Mouse (Mus musculus): ENCODE results near the gene Cdh3. TPM values are rescaled to one million over a fixed set of nuclear protein-coding genes. Genes with fewer than 3 reads are reported as not detected.
"Not testable (repeated sequence)": the region's sequence is repeated elsewhere in the genome, so short reads cannot be mapped to it uniquely, and the experiment has no call there.

Cdh3 gene
- total and polyA plus RNA-seq, 2 experiments from 2014 or later = 1.3 to 1.4 TPM

DNA sequence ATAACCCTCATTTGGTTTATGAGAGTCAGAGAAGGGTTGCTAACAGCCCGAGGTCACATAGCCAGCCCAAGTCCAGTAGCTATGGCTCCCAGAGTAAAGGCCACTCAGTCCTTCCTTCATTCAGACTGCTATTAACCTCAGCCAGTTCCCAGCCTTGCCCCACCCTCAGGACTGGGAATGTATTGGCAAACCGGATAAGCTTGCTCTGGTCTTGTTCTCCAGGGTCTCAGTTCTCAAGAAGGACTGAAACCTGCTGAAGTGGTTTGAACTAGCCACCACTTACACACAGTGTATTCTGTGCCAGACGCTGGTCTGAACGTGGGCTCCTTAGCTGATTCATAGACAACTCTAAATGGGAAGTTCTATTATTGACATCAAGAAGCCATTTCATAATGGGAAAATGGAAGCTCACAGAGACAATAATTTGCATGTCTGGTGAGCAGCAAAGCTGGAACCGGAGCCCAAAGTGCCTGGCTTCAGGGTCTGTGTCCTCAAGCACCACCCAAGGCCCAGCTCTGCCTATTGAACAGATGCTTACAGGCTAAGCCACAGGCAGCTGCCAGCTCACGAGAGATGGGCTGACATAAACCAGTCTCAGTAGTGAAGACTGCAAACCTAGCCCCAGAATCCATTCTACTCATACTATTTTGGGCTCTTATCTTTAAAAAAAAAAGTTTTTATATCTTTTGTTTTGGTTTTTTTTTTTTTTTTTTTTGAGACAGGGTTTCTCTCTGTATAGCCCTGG, 70.8 kb downstream of the Cdh3 start:
- no peaks in the 10 kb centered on the region for H3K27me3 ChIP-seq (ENCODE audit: insufficient read depth, low read length)
- H3K4me2 ChIP-seq (ENCODE audit: low read depth) = no peak overlapping the region
- no peak overlapping the region for H3K27ac ChIP-seq (ENCODE audit: low read depth, low read length)
- H3K4me1 ChIP-seq (ENCODE audit: insufficient read depth) = no peaks in the 10 kb centered on the region
- no peaks in the 10 kb centered on the region for H3K36me3 ChIP-seq (ENCODE audit: insufficient read depth)
- H3K9me3 ChIP-seq (ENCODE audit: low read length) = no peaks in the 10 kb centered on the region
- no peak overlapping the region for H3K9ac ChIP-seq
- WGBS = 73% methylated on average over 6 of the region's 6 CpGs
- TF ChIP-seq CTCF (IDR thresholded peaks at IDR 0.05; ENCODE audit: low read depth) = no peak
- DNase-seq = no peak
- H3K4me3 ChIP-seq (ENCODE audit: low read depth, low read length) = no peak overlapping the region
- ATAC-seq = no peak

DNA sequence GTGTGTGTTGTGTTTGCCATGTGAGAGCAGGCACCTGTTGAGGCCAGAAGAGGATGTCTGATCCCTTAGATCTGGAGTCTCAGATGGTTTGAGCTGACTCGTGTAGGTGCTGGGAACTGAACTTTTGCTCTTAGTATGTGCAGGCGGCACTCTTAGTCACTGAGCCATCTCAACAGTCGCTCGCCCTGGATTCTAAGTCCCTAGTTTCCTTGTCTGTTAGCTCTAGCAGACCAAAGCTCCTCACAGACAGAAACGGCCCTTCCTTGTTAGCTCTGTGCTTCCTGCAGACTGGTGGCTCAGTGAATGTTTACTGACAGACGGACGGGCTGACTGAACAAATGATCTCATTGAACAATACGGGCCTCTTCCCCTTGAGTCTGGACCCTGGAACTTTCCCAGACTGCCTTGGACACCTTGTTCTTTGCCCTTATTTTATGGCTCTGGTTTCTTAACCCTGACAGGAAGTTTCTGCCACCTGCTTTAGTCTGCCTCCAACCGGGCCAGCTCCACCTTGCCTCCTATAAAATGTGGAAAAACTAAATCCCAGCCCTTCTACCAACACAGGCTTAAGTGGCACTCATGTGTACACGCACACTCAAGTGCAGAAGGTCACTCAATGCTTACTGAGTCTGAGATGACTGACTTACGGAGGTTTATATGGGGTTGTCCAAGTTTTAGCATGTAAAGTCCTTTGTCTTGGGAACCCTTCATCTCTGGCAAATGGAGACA, 74.4 kb downstream of the Cdh3 start:
- Histone ChIP-seq H3K27me3 (ENCODE audit: insufficient read depth, low read length) (no peaks in the 10 kb centered on the region), H3K4me3 (ENCODE audit: low read depth, low read length) (no peak overlapping the region), H3K36me3 (ENCODE audit: insufficient read depth) (no peaks in the 10 kb centered on the region), H3K9me3 (ENCODE audit: low read length) (no peaks in the 10 kb centered on the region), H3K4me1 (ENCODE audit: insufficient read depth) (no peaks in the 10 kb centered on the region), H3K27ac (ENCODE audit: low read depth, low read length) (no peak overlapping the region), H3K4me2 (ENCODE audit: low read depth) (no peak overlapping the region), H3K9ac (no peak overlapping the region)
- DNase-seq (no peak), ATAC-seq (no peak)
- TF ChIP-seq CTCF (IDR thresholded peaks at IDR 0.05; ENCODE audit: low read depth) = no peak
- 80% methylated on average over 11 of the region's 11 CpGs for WGBS

DNA sequence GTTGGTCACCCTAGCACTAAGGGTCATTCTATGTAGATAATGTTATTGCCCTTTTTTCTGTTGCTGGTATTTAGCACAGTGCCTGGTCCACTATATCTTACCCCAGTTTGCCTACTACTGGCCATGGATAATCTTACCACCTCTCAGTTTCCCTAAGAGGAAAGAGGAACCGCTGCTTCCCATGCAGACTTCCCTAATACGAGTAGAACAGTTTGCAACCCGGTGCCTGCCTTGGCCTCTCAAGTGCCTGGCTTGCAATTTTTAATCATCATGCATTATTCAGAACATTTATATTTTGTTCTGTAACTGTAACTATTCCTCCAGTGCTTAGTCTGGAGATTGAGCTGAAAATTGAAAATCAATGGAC, 75.0 kb downstream of the Cdh3 start:
- WGBS = 93% methylated on average over 3 of the region's 3 CpGs
- H3K4me1 ChIP-seq (ENCODE audit: insufficient read depth) = no peaks in the 10 kb centered on the region

GRCm38 (mm10) chr8:106586896-106587295, 76.2 kb downstream of the Cdh3 start:
- DNase-seq = no peak
- Histone ChIP-seq H3K27me3 (ENCODE audit: insufficient read depth, low read length) (no peaks in the 10 kb centered on the region), H3K4me2 (ENCODE audit: low read depth) (no peak overlapping the region), H3K4me3 (ENCODE audit: low read depth, low read length) (no peak overlapping the region), H3K4me1 (ENCODE audit: insufficient read depth) (no peaks in the 10 kb centered on the region), H3K9ac (no peak overlapping the region), H3K36me3 (ENCODE audit: insufficient read depth) (no peaks in the 10 kb centered on the region), H3K9me3 (ENCODE audit: low read length) (no peaks in the 10 kb centered on the region), H3K27ac (ENCODE audit: low read depth, low read length) (no peak overlapping the region)
- no peak for ATAC-seq
- TF ChIP-seq CTCF (IDR thresholded peaks at IDR 0.05; ENCODE audit: low read depth) = no peak
- 79% methylated on average over 8 of the region's 8 CpGs for WGBS

More for the DNA sequence above, 75.0 kb downstream of the Cdh3 start:
- DNase-seq (no peak), ATAC-seq (no peak)
- no peak for TF ChIP-seq CTCF (IDR thresholded peaks at IDR 0.05; ENCODE audit: low read depth)
- Histone ChIP-seq H3K36me3 (ENCODE audit: insufficient read depth) (no peaks in the 10 kb centered on the region), H3K4me3 (ENCODE audit: low read depth, low read length) (no peak overlapping the region), H3K27ac (ENCODE audit: low read depth, low read length) (no peak overlapping the region), H3K4me2 (ENCODE audit: low read depth) (no peak overlapping the region), H3K9me3 (ENCODE audit: low read length) (no peaks in the 10 kb centered on the region), H3K9ac (no peak overlapping the region), H3K27me3 (ENCODE audit: insufficient read depth, low read length) (no peaks in the 10 kb centered on the region)

- no peak overlapping the region for H3K4me3 ChIP-seq (ENCODE audit: low read depth, low read length)
- WGBS = 68% methylated on average over 3 of the region's 3 CpGs
- no peaks in the 10 kb centered on the region for H3K4me1 ChIP-seq (ENCODE audit: insufficient read depth)
- no peak for TF ChIP-seq CTCF (IDR thresholded peaks at IDR 0.05; ENCODE audit: low read depth)
- no peaks in the 10 kb centered on the region for H3K36me3 ChIP-seq (ENCODE audit: insufficient read depth)
- no peak overlapping the region for H3K4me2 ChIP-seq (ENCODE audit: low read depth)
- no peak for ATAC-seq
- H3K27ac ChIP-seq (ENCODE audit: low read depth, low read length) = no peak overlapping the region
- H3K9me3 ChIP-seq (ENCODE audit: low read length) = no peaks in the 10 kb centered on the region
- DNase-seq = no peak
- no peaks in the 10 kb centered on the region for H3K27me3 ChIP-seq (ENCODE audit: insufficient read depth, low read length)
- H3K9ac ChIP-seq = no peak overlapping the region
These were observed 78.0 kb downstream of the Cdh3 start for GRCm38 (mm10) chr8:106588443-106589431.

GRCm38 (mm10) chr8:106592458-106592857, 81.8 kb downstream of the Cdh3 start:
- H3K4me3 ChIP-seq (ENCODE audit: low read depth, low read length) = no peak overlapping the region
- 62% methylated on average over 3 of the region's 3 CpGs for WGBS
- no peak overlapping the region for H3K27ac ChIP-seq (ENCODE audit: low read depth, low read length)
- ATAC-seq (no peak), DNase-seq (no peak)
- no peak for TF ChIP-seq CTCF (IDR thresholded peaks at IDR 0.05; ENCODE audit: low read depth)
- H3K9ac ChIP-seq = no peak overlapping the region
- H3K9me3 ChIP-seq (ENCODE audit: low read length) = no peaks in the 10 kb centered on the region
- no peak overlapping the region for H3K4me2 ChIP-seq (ENCODE audit: low read depth)
- H3K36me3 ChIP-seq (ENCODE audit: insufficient read depth) = no peaks in the 10 kb centered on the region
- H3K4me1 ChIP-seq (ENCODE audit: insufficient read depth) = no peaks in the 10 kb centered on the region
- no peaks in the 10 kb centered on the region for H3K27me3 ChIP-seq (ENCODE audit: insufficient read depth, low read length)

- not testable (repeated sequence) for H3K4me1 ChIP-seq (ENCODE audit: insufficient read depth); H3K9ac ChIP-seq; H3K27me3 ChIP-seq (ENCODE audit: insufficient read depth, low read length); H3K4me3 ChIP-seq (ENCODE audit: low read depth, low read length); H3K4me2 ChIP-seq (ENCODE audit: low read depth); H3K27ac ChIP-seq (ENCODE audit: low read depth, low read length); ATAC-seq; DNase-seq; H3K36me3 ChIP-seq (ENCODE audit: insufficient read depth); H3K9me3 ChIP-seq (ENCODE audit: low read length)
- 96% methylated on average over 3 of the region's 3 CpGs for WGBS
These were observed 84.9 kb downstream of the Cdh3 start for GRCm38 (mm10) chr8:106595623-106596022.

All from forebrain, postnatal 0 days (tissue).